Comparison of ENCODE assay signal across 9 mouse cellular contexts in genomic region chr1:156037144-156037583, GRCm38 (mm10). TPM values are rescaled to one million over a fixed set of nuclear protein-coding genes. Genes with fewer than 3 reads are reported as not detected.
A peak's percentile ranks its signal among the peaks of the same experiment; 100 is the strongest.
DNase-seq lines count a peak whose midpoint lies in the region; ATAC-seq and TF ChIP-seq lines count a peak whose summit lies in the region.
"Had no signal": no experiment of that assay in that cellular context is flagged by ENCODE, and none has a peak within 500 bp of the region (broad histone marks: within the 10 kb centered on the region; RNA-seq: fewer than 3 reads in every experiment).

No protein-coding gene starts in this region.

- no peaks in the 10 kb centered on the region for H3K27me3 ChIP-seq in cerebellum, adult 2 months (ENCODE audit: control insufficient read depth, insufficient read depth, low read length)
- no peaks in the 10 kb centered on the region for H3K27me3 ChIP-seq in embryonic facial prominence, embryonic 10.5 days (replicated peaks; ENCODE audit: low read depth, poor library complexity, severe bottlenecking)
- H3K27me3 ChIP-seq: neural tube, embryonic 13.5 days had no signal

- peak in 1 of 2 experiments; percentile 22 for DNase-seq in cerebellum, adult 2 months
- peak; percentile 83 for DNase-seq in CD4-positive helper T cell, adult 2 months (ENCODE audit: low read depth, low spot score)
- DNase-seq in embryonic facial prominence, embryonic 10.5 days (ENCODE audit: low spot score) = no peak
- peak; percentile 13 for DNase-seq in heart, postnatal 25 days (ENCODE audit: low spot score)
- DNase-seq in liver = peak; percentile 75
- peak; percentile 61 for DNase-seq in skeletal muscle tissue, adult 2 months (ENCODE audit: low read depth, low spot score)
- DNase-seq in right cerebral cortex, postnatal 25 days = no peak

- H3K4me3 ChIP-seq in cerebellum, adult 2 months (replicated peaks; ENCODE audit: insufficient read depth, low read depth, low read length) = no peak overlapping the region
- peak overlapping the region; percentile 90 for H3K4me3 ChIP-seq in embryonic facial prominence, embryonic 10.5 days

- TF ChIP-seq POLR2A in cerebellum, adult 2 months (IDR thresholded peaks at IDR 0.05; ENCODE audit: borderline replicate concordance, insufficient read depth, low read length) = no peak

- no peaks in the 10 kb centered on the region for H3K9me3 ChIP-seq in embryonic facial prominence, embryonic 10.5 days
- H3K9me3 ChIP-seq: neural tube, embryonic 13.5 days had no signal

- peaks cover 7% of the 10 kb centered on the region; the same call in 1 of the 2 replicates for H3K4me1 ChIP-seq in cerebellum, adult 2 months (ENCODE audit: control insufficient read depth, insufficient read depth, low read length)
- H3K4me1 ChIP-seq in embryonic facial prominence, embryonic 10.5 days = peaks cover 26% of the 10 kb centered on the region

- intact Hi-C loops in heart, postnatal 25 days (cut with DNase I) = no loop called here

- no peak for ATAC-seq in cerebellum, adult (ENCODE audit: insufficient number of reproducible peaks, low FRiP score, low TSS enrichment)

- WGBS in cerebellum, adult 2 months = 54% methylated on average over 5 of the region's 5 CpGs
- 74% methylated on average over 5 of the region's 5 CpGs for WGBS in embryonic facial prominence, embryonic 10.5 days

- peak overlapping the region; percentile 75 for H3K27ac ChIP-seq in cerebellum, adult 2 months (ENCODE audit: insufficient read depth, low read length)
- 0 out of 2 replicates have a peak overlapping the region, but pooled peaks have one; percentile 19 for H3K27ac ChIP-seq in embryonic facial prominence, embryonic 10.5 days (replicated peaks)

- no peak for TF ChIP-seq CTCF in cerebellum, adult 2 months (IDR thresholded peaks at IDR 0.05; ENCODE audit: borderline replicate concordance, insufficient read depth, low read depth, low read length)

- H3K36me3 ChIP-seq in embryonic facial prominence, embryonic 10.5 days (replicated peaks) = peaks cover 19% of the 10 kb centered on the region

RNA-seq across cellular contexts. Expression of gene Tor1aip1, which starts 0.9 kb away (rescaled TPM):
- polyA plus RNA-seq in cerebellum, adult 2 months (2012; rRNA removed) = 25.5 and 26.9 TPM in 2 replicates
- 37.0 and 38.8 TPM in 2 replicates for polyA plus RNA-seq in embryonic facial prominence, embryonic 10.5 days (2016; fragmentation: Nextera tagmentation; extraction: Ambion mirVana)
- total RNA-seq in heart, postnatal 25 days (2021) = 10 to 100 TPM; 73.0 to 76.3 TPM

RNA-seq across cellular contexts. Expression of gene Tor1aip2, which starts 2.0 kb away (rescaled TPM):
- polyA plus RNA-seq in cerebellum, adult 2 months (2012; rRNA removed) = 55.5 and 57.7 TPM in 2 replicates
- 111 and 116 TPM in 2 replicates for polyA plus RNA-seq in embryonic facial prominence, embryonic 10.5 days (2016; fragmentation: Nextera tagmentation; extraction: Ambion mirVana)
- total RNA-seq in heart, postnatal 25 days (2021) = 10 to 100 TPM; 40.3 to 54.7 TPM

Comparison
In these comparisons a context has a peak if more than half of its experiments do, and no peak if none do; other contexts are left out.
1. DNase-seq: peak in CD4-positive helper T cell, adult 2 months (single experiment), heart, postnatal 25 days (single experiment), liver (single experiment) and skeletal muscle tissue, adult 2 months (single experiment); none in embryonic facial prominence, embryonic 10.5 days (single experiment) and right cerebral cortex, postnatal 25 days (single experiment).